Mouse (Mus musculus): ENCODE results near the gene Wdr83. TPM values are rescaled to one million over a fixed set of nuclear protein-coding genes. Genes with fewer than 3 reads are reported as not detected.

Gene Wdr83
- polyA plus RNA-seq, 1 experiment: not detected

DNA sequence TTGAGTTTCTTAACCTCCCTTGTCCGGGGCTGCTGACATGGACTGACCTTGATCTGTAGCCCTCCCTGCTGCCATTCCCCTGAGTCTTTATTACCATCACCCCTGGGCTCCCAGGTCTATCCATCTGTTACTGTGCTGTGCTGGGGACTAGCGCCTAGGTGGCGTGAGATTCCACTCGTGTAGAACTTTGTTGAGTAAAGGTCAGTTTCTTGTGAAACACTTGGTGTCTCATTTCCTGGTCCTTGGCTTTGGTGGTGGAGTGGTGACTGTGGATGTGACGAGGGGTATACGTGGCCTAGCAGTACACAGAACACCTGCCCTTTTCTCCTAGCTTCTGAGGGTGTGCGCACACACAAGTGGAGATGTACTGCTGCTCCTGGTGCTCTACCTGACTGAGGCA is 23.7 kb downstream of the Wdr83 start:
- Histone ChIP-seq H3K4me1 (ENCODE audit: control insufficient read depth, insufficient read depth, low read length) (peaks cover 9% of the 10 kb centered on the region), H3K4me3 (ENCODE audit: insufficient read depth, low read depth, low read length) (no peak overlapping the region), H3K27ac (ENCODE audit: insufficient read depth, low read depth, low read length) (no peak overlapping the region)
- 86% methylated on average over 7 of the region's 7 CpGs for WGBS
- TF ChIP-seq POLR2A (IDR thresholded peaks at IDR 0.05; ENCODE audit: insufficient read depth, low read depth, low read length): no peak
- TF ChIP-seq CTCF (IDR thresholded peaks at IDR 0.05; ENCODE audit: insufficient read depth, low read depth, low read length): no peak

DNA sequence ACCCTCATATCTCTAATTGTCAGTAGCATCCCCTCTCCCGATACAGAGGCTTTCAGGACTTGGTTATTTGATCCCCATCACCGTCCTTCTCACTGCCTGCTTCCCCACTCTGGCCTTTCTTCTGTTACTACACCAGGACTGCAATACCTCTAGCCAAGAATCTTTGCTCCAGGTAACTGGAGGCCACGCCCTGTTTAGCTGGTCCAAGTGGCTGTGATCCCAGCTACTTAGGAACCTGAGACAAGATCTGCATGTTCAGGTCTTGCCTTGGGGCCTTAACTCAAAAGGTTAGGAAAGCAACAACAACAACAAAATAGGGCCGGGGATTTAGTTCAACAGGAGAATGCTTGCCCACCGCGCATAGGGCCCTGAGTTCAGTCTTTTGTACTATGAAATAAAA is 37.5 kb downstream of the Wdr83 start:
- 0 out of 2 replicates have a peak, but pooled peaks cover 2% of the 10 kb centered on the region for H3K4me1 ChIP-seq (ENCODE audit: control insufficient read depth, insufficient read depth, low read length)
- WGBS: 92% methylated on average over 6 of the region's 6 CpGs
- H3K4me3 ChIP-seq (ENCODE audit: insufficient read depth, low read depth, low read length): no peak overlapping the region
- no peak overlapping the region for H3K27ac ChIP-seq (ENCODE audit: insufficient read depth, low read depth, low read length)
- no peak for TF ChIP-seq CTCF (IDR thresholded peaks at IDR 0.05; ENCODE audit: insufficient read depth, low read depth, low read length)
- no peak for TF ChIP-seq POLR2A (IDR thresholded peaks at IDR 0.05; ENCODE audit: insufficient read depth, low read depth, low read length)

DNA sequence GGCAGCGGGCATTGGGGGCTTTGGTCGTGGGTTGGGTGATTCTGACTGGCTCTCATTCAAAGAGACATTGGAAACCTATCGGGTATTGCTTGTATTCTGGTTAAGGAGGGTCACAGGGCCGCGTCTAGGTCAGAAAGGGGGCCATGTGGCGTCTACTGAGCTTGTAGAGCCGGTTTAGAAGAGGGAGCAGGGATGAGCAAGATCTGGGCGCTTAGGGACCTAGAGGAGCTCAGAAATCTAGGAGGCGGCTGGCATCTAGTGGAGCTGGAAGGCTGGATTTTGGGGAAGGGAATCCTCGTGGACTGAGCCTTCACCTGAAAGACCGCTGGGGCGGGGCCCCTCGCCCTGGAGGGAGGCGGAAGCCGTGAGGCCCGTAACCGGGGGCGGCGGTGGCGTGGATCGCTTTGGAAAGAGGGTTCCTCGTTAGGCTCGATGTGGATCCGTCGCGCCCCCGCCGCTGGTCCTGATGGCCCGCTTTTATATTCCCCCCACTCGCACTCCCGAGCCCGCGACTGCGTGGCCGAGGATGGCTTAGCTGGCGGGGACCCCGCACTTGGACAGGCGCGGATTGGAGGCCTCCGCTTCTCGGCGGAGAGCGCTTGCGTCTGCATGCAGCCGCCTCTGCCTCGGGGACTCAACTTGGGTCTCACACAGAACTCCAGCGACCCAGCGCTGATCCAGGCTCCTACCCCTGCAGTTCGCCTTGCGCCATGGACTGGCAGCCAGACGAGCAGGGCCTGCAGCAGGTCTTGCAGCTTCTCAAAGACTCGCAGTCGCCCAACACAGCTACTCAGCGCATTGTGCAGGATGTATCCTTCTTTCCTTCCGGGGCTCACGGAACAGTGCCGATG is 43.2 kb downstream of the Wdr83 start:
- under 1% methylated on average over 55 of the region's 57 CpGs for WGBS
- peak overlapping the region; percentile 99 for H3K4me3 ChIP-seq (ENCODE audit: insufficient read depth, low read depth, low read length)
- 0 out of 2 replicates have a peak overlapping the region, but pooled peaks have one; percentile 13 for H3K27ac ChIP-seq (ENCODE audit: insufficient read depth, low read depth, low read length)

DNA sequence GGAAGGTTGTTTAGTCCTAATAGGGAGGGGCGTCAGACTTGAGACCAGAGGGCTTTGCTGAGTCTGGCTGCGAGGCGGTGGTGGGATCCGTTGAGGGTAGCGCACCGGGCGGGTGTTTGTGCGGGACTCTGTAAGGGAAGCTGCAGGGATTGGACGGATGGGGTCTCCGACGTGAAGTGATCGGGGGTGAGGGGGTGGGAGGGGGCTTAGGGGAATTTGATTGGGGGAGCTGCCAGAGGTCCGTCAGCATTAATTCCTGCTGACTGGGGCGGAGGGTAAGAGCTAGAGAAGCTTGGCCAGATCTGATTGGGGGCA is 43.8 kb downstream of the Wdr83 start:
- Histone ChIP-seq H3K4me3 (ENCODE audit: insufficient read depth, low read depth, low read length) (peak overlapping the region; percentile 99), H3K4me1 (ENCODE audit: control insufficient read depth, insufficient read depth, low read length) (peaks cover 8% of the 10 kb centered on the region), H3K27ac (ENCODE audit: insufficient read depth, low read depth, low read length) (peak overlapping the region; percentile 31; the same call in 1 of the 2 replicates)
- no peak for TF ChIP-seq POLR2A (IDR thresholded peaks at IDR 0.05; ENCODE audit: insufficient read depth, low read depth, low read length)
- TF ChIP-seq CTCF (IDR thresholded peaks at IDR 0.05; ENCODE audit: insufficient read depth, low read depth, low read length): no peak
- 1% methylated on average over 14 of the region's 14 CpGs for WGBS

More for the DNA sequence above, 43.2 kb downstream of the Wdr83 start:
- TF ChIP-seq CTCF (IDR thresholded peaks at IDR 0.05; ENCODE audit: insufficient read depth, low read depth, low read length): no peak
- TF ChIP-seq POLR2A (IDR thresholded peaks at IDR 0.05; ENCODE audit: insufficient read depth, low read depth, low read length): 0 out of 2 replicates have a peak, but pooled peaks have one; percentile 23
- H3K4me1 ChIP-seq (ENCODE audit: control insufficient read depth, insufficient read depth, low read length): peaks cover 8% of the 10 kb centered on the region

DNA sequence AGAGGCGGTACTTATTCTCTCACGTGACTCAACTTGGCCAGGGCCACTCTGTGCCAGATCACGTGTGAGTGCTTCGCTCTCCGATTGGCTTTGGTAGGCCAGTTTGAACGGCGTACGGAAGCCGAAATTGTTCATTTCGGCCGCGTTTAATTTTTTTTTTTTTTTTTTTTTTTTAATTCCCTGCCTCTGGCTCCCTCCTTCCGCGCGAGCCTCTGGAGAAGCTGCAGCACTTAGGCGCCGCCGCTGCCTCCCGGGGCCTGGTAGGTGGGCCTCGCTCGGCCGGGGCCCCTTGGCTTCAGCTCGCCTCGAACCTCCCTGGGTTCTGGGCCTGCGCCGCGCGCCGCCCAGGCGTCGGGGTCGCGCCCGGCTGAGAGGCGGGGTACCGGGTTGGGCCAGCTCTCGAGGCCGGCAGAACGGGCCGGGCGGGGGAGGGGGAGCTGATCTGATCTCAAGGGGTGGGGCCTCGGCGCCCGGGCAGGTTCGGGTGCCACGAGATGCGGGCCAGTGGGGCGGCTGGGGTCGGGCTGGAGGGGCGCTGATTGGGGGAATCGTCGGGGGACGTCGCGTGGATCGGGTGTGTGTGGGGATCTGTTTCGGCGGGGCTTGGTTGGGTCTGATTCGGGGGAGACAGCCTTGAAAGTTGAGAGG is 44.3 kb downstream of the Wdr83 start, which contains the start of gene Tnpo2:
Gene Tnpo2 (plus strand): TSS at position 198 of the 648 bp plus-strand sequence.
- TF ChIP-seq POLR2A (IDR thresholded peaks at IDR 0.05; ENCODE audit: insufficient read depth, low read depth, low read length): peak; percentile 19; the same call in 1 of the 2 replicates
- no peak for TF ChIP-seq CTCF (IDR thresholded peaks at IDR 0.05; ENCODE audit: insufficient read depth, low read depth, low read length)
- H3K4me3 ChIP-seq (ENCODE audit: insufficient read depth, low read depth, low read length): peak within 1 kb of the TSS; percentile 99
- under 1% methylated on average over 59 of the region's 59 CpGs for WGBS
- H3K4me1 ChIP-seq (ENCODE audit: control insufficient read depth, insufficient read depth, low read length): peaks cover 8% of the 10 kb centered on the region
- peak within 1 kb of the TSS; percentile 98 for H3K27ac ChIP-seq (ENCODE audit: insufficient read depth, low read depth, low read length)

DNA sequence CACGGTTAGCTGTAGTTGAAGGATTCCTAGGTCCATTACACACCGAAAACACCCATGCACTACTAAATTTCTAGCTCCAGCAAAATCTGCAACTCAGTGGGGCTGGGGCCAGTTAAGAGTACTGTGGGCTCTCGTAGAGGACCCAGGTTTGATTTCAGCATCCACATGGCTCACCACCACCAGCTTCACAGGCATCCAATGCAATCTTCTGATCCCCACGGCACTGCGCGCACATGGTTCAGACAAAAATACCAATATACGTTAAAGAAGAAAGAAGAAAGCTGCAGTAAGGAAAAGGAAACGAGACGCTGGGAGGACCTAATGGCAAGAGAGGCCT is 44.8 kb downstream of the Wdr83 start:
- Histone ChIP-seq H3K4me3 (ENCODE audit: insufficient read depth, low read depth, low read length) (peak overlapping the region; percentile 70), H3K4me1 (ENCODE audit: control insufficient read depth, insufficient read depth, low read length) (peaks cover 8% of the 10 kb centered on the region), H3K27ac (ENCODE audit: insufficient read depth, low read depth, low read length) (peak overlapping the region; percentile 81)
- WGBS: 0% methylated on average over 9 of the region's 9 CpGs
- TF ChIP-seq CTCF (IDR thresholded peaks at IDR 0.05; ENCODE audit: insufficient read depth, low read depth, low read length) (no peak), POLR2A (IDR thresholded peaks at IDR 0.05; ENCODE audit: insufficient read depth, low read depth, low read length) (no peak)

DNA sequence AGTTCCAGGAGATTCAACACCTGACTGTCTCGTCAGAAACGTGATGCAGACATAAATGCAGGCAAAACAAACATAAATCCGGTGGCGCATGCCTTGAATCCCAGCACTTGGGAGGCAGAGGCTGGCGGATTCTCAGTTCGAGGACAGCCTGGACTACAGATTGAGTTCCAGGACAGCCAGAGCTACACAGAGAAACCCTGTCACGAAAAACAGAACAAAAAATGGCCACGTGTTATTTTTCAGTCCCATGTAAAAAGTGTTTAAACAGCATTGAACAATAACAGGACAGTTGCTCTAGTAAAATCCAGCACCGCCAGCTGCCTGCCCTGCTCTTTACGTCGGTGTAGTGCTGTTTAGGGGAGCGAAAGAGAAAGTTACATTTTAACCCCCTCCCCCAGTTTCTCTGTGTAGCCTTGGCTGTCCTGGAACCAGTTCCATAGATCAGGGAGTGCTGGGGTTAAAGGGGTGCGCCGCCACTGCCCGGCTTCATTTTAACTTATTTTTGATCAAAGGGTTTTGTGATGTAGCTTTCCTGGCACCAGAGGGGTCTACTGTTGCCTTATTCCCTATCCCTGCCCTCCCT is 45.3 kb downstream of the Wdr83 start:
- no peak for TF ChIP-seq CTCF (IDR thresholded peaks at IDR 0.05; ENCODE audit: insufficient read depth, low read depth, low read length)
- TF ChIP-seq POLR2A (IDR thresholded peaks at IDR 0.05; ENCODE audit: insufficient read depth, low read depth, low read length): no peak
- WGBS: under 1% methylated on average over 15 of the region's 15 CpGs
- H3K4me1 ChIP-seq (ENCODE audit: control insufficient read depth, insufficient read depth, low read length): peaks cover 8% of the 10 kb centered on the region
- H3K4me3 ChIP-seq (ENCODE audit: insufficient read depth, low read depth, low read length): peak overlapping the region; percentile 70
- H3K27ac ChIP-seq (ENCODE audit: insufficient read depth, low read depth, low read length): no peak overlapping the region

DNA sequence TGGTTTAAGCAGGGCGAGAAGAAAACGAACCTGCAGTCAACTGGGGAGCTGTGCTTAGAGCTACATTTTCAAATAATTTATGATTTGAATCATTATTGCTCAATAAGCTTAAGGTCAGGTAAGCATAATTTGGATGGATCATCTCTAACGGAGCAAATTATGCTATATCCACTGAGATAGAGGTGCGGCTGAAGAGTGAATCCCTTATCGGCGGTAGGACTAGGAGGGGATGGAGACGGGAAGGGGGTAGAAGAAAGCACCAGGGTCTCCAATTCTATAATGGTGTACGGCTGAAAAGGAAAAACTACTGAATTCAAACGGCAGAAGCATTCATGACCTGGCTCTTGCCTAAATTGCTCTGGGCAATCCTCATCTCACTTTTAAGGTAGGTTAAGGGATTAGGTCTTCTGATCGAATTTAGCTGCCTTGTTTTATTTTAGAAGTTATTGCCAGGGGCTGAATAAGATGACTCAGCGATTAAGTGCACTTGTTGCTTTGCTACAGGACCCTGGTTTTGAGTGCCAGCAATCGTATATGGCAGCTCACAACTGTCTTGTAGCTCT is 45.9 kb downstream of the Wdr83 start:
- Histone ChIP-seq H3K27ac (ENCODE audit: insufficient read depth, low read depth, low read length) (no peak overlapping the region), H3K4me3 (ENCODE audit: insufficient read depth, low read depth, low read length) (no peak overlapping the region), H3K4me1 (ENCODE audit: control insufficient read depth, insufficient read depth, low read length) (peaks cover 6% of the 10 kb centered on the region)
- TF ChIP-seq CTCF (IDR thresholded peaks at IDR 0.05; ENCODE audit: insufficient read depth, low read depth, low read length) (no peak), POLR2A (IDR thresholded peaks at IDR 0.05; ENCODE audit: insufficient read depth, low read depth, low read length) (no peak)
- 4% methylated on average over 12 of the region's 12 CpGs for WGBS

Data from olfactory bulb, adult 2 months (tissue).